Mouse (Mus musculus): ENCODE measurements around the gene Cmbl. TPM values are rescaled to one million over a fixed set of nuclear protein-coding genes. Genes with fewer than 3 reads are reported as not detected.

The Cmbl gene
- polyA plus RNA-seq, 1 experiment from 2014 or later, result 12.2 TPM

GRCm38 (mm10) chr15:31539643-31540512 lies 25.3 kb upstream of the Cmbl start:
- H3K4me3 ChIP-seq (ENCODE audit: low read length), result no peak overlapping the region
- no peaks in the 10 kb centered on the region for H3K36me3 ChIP-seq (ENCODE audit: control insufficient read depth, insufficient read depth)
- H3K9me3 ChIP-seq (replicated peaks; ENCODE audit: control insufficient read depth, low read length), result no peaks in the 10 kb centered on the region
- no peak overlapping the region for H3K9ac ChIP-seq (ENCODE audit: low read length)
- no peak for ATAC-seq (replicated peaks; ENCODE audit: extremely low read depth, insufficient read depth, low FRiP score)
- peaks cover 19% of the 10 kb centered on the region for H3K4me1 ChIP-seq (ENCODE audit: control insufficient read depth, insufficient read depth, low read length)
- H3K27me3 ChIP-seq (ENCODE audit: control insufficient read depth, insufficient read depth, low read length), result no peaks in the 10 kb centered on the region
- WGBS, result 57% methylated on average over 9 of the region's 9 CpGs
- H3K27ac ChIP-seq (ENCODE audit: low read length), result no peak overlapping the region; the same call in 1 of the 2 replicates
- no peak overlapping the region for H3K4me2 ChIP-seq (ENCODE audit: low read depth, low read length)

- WGBS, result 48% methylated on average over 1 of the region's 1 CpGs
- Histone ChIP-seq H3K4me1 (ENCODE audit: control insufficient read depth, insufficient read depth, low read length) (peaks cover 24% of the 10 kb centered on the region), H3K9me3 (replicated peaks; ENCODE audit: control insufficient read depth, low read length) (no peaks in the 10 kb centered on the region), H3K4me2 (ENCODE audit: low read depth, low read length) (no peak overlapping the region), H3K27me3 (ENCODE audit: control insufficient read depth, insufficient read depth, low read length) (no peaks in the 10 kb centered on the region), H3K4me3 (ENCODE audit: low read length) (no peak overlapping the region), H3K9ac (ENCODE audit: low read length) (no peak overlapping the region), H3K27ac (ENCODE audit: low read length) (no peak overlapping the region; the same call in 1 of the 2 replicates), H3K36me3 (ENCODE audit: control insufficient read depth, insufficient read depth) (no peaks in the 10 kb centered on the region)
- no peak for ATAC-seq (replicated peaks; ENCODE audit: extremely low read depth, insufficient read depth, low FRiP score)
Observed at GRCm38 (mm10) chr15:31540513-31540802, 24.7 kb upstream of the Cmbl start.

- H3K27ac ChIP-seq (ENCODE audit: low read length), result peak overlapping the region; percentile 46
- peaks cover 28% of the 10 kb centered on the region for H3K4me1 ChIP-seq (ENCODE audit: control insufficient read depth, insufficient read depth, low read length)
- H3K9me3 ChIP-seq (replicated peaks; ENCODE audit: control insufficient read depth, low read length), result no peaks in the 10 kb centered on the region
- 14% methylated on average over 10 of the region's 10 CpGs for WGBS
- ATAC-seq (replicated peaks; ENCODE audit: extremely low read depth, insufficient read depth, low FRiP score), result no peak
- H3K9ac ChIP-seq (ENCODE audit: low read length), result peak overlapping the region; percentile 30; the same call in 1 of the 2 replicates
- H3K27me3 ChIP-seq (ENCODE audit: control insufficient read depth, insufficient read depth, low read length), result no peaks in the 10 kb centered on the region
- peak overlapping the region; percentile 33; the same call in 1 of the 2 replicates for H3K4me2 ChIP-seq (ENCODE audit: low read depth, low read length)
- H3K4me3 ChIP-seq (ENCODE audit: low read length), result no peak overlapping the region
- no peaks in the 10 kb centered on the region for H3K36me3 ChIP-seq (ENCODE audit: control insufficient read depth, insufficient read depth)
Observed at GRCm38 (mm10) chr15:31542013-31542958, 22.9 kb upstream of the Cmbl start.

- Histone ChIP-seq H3K9ac (ENCODE audit: low read length) (no peak overlapping the region; the same call in 1 of the 2 replicates), H3K4me2 (ENCODE audit: low read depth, low read length) (no peak overlapping the region), H3K4me1 (ENCODE audit: control insufficient read depth, insufficient read depth, low read length) (peaks cover 28% of the 10 kb centered on the region), H3K9me3 (replicated peaks; ENCODE audit: control insufficient read depth, low read length) (no peaks in the 10 kb centered on the region), H3K36me3 (ENCODE audit: control insufficient read depth, insufficient read depth) (no peaks in the 10 kb centered on the region), H3K4me3 (ENCODE audit: low read length) (no peak overlapping the region), H3K27me3 (ENCODE audit: control insufficient read depth, insufficient read depth, low read length) (no peaks in the 10 kb centered on the region), H3K27ac (ENCODE audit: low read length) (peak overlapping the region; percentile 53)
- peak; percentile 86 for ATAC-seq (replicated peaks; ENCODE audit: extremely low read depth, insufficient read depth, low FRiP score)
- 10% methylated on average over 3 of the region's 3 CpGs for WGBS
Observed at GRCm38 (mm10) chr15:31543246-31543645, 21.9 kb upstream of the Cmbl start.

- no peak for ATAC-seq (replicated peaks; ENCODE audit: extremely low read depth, insufficient read depth, low FRiP score)
- peaks cover 28% of the 10 kb centered on the region for H3K4me1 ChIP-seq (ENCODE audit: control insufficient read depth, insufficient read depth, low read length)
- no peak overlapping the region for H3K9ac ChIP-seq (ENCODE audit: low read length)
- H3K4me2 ChIP-seq (ENCODE audit: low read depth, low read length), result no peak overlapping the region
- no peak overlapping the region for H3K4me3 ChIP-seq (ENCODE audit: low read length)
- no peaks in the 10 kb centered on the region for H3K27me3 ChIP-seq (ENCODE audit: control insufficient read depth, insufficient read depth, low read length)
- no peaks in the 10 kb centered on the region for H3K36me3 ChIP-seq (ENCODE audit: control insufficient read depth, insufficient read depth)
- no peak overlapping the region for H3K27ac ChIP-seq (ENCODE audit: low read length)
- no peaks in the 10 kb centered on the region for H3K9me3 ChIP-seq (replicated peaks; ENCODE audit: control insufficient read depth, low read length)
- WGBS, result 44% methylated on average over 1 of the region's 1 CpGs
Observed at GRCm38 (mm10) chr15:31545058-31545457, 20.1 kb upstream of the Cmbl start.

- H3K4me1 ChIP-seq (ENCODE audit: control insufficient read depth, insufficient read depth, low read length), result peaks cover 23% of the 10 kb centered on the region
- no peak overlapping the region for H3K4me3 ChIP-seq (ENCODE audit: low read length)
- H3K36me3 ChIP-seq (ENCODE audit: control insufficient read depth, insufficient read depth), result no peaks in the 10 kb centered on the region
- no peak for ATAC-seq (replicated peaks; ENCODE audit: extremely low read depth, insufficient read depth, low FRiP score)
- no peak overlapping the region for H3K9ac ChIP-seq (ENCODE audit: low read length)
- WGBS, result 88% methylated on average over 6 of the region's 6 CpGs
- no peak overlapping the region for H3K27ac ChIP-seq (ENCODE audit: low read length)
- no peaks in the 10 kb centered on the region for H3K9me3 ChIP-seq (replicated peaks; ENCODE audit: control insufficient read depth, low read length)
- no peaks in the 10 kb centered on the region for H3K27me3 ChIP-seq (ENCODE audit: control insufficient read depth, insufficient read depth, low read length)
- H3K4me2 ChIP-seq (ENCODE audit: low read depth, low read length), result no peak overlapping the region
Observed at GRCm38 (mm10) chr15:31546291-31546690, 18.9 kb upstream of the Cmbl start.

- H3K27me3 ChIP-seq (ENCODE audit: control insufficient read depth, insufficient read depth, low read length), result no peaks in the 10 kb centered on the region
- H3K4me1 ChIP-seq (ENCODE audit: control insufficient read depth, insufficient read depth, low read length), result peaks cover 16% of the 10 kb centered on the region
- H3K4me2 ChIP-seq (ENCODE audit: low read depth, low read length), result no peak overlapping the region
- H3K4me3 ChIP-seq (ENCODE audit: low read length), result no peak overlapping the region
- no peaks in the 10 kb centered on the region for H3K36me3 ChIP-seq (ENCODE audit: control insufficient read depth, insufficient read depth)
- H3K27ac ChIP-seq (ENCODE audit: low read length), result no peak overlapping the region
- WGBS, result 69% methylated on average over 5 of the region's 5 CpGs
- no peaks in the 10 kb centered on the region for H3K9me3 ChIP-seq (replicated peaks; ENCODE audit: control insufficient read depth, low read length)
- no peak overlapping the region for H3K9ac ChIP-seq (ENCODE audit: low read length)
- ATAC-seq (replicated peaks; ENCODE audit: extremely low read depth, insufficient read depth, low FRiP score), result no peak
Observed at GRCm38 (mm10) chr15:31547421-31547820, 17.8 kb upstream of the Cmbl start.

GRCm38 (mm10) chr15:31550381-31550780 lies 14.8 kb upstream of the Cmbl start:
- Histone ChIP-seq H3K4me3 (ENCODE audit: low read length) (no peak overlapping the region), H3K9me3 (replicated peaks; ENCODE audit: control insufficient read depth, low read length) (no peaks in the 10 kb centered on the region), H3K36me3 (ENCODE audit: control insufficient read depth, insufficient read depth) (no peaks in the 10 kb centered on the region), H3K9ac (ENCODE audit: low read length) (no peak overlapping the region), H3K4me1 (ENCODE audit: control insufficient read depth, insufficient read depth, low read length) (peaks cover 4% of the 10 kb centered on the region), H3K27ac (ENCODE audit: low read length) (no peak overlapping the region), H3K27me3 (ENCODE audit: control insufficient read depth, insufficient read depth, low read length) (no peaks in the 10 kb centered on the region), H3K4me2 (ENCODE audit: low read depth, low read length) (no peak overlapping the region)
- WGBS, result 68% methylated on average over 4 of the region's 4 CpGs
- no peak for ATAC-seq (replicated peaks; ENCODE audit: extremely low read depth, insufficient read depth, low FRiP score)

- Histone ChIP-seq H3K9ac (ENCODE audit: low read length) (no peak overlapping the region), H3K27ac (ENCODE audit: low read length) (no peak overlapping the region), H3K9me3 (replicated peaks; ENCODE audit: control insufficient read depth, low read length) (no peaks in the 10 kb centered on the region), H3K36me3 (ENCODE audit: control insufficient read depth, insufficient read depth) (no peaks in the 10 kb centered on the region), H3K4me2 (ENCODE audit: low read depth, low read length) (no peak overlapping the region), H3K4me3 (ENCODE audit: low read length) (no peak overlapping the region), H3K4me1 (ENCODE audit: control insufficient read depth, insufficient read depth, low read length) (no peaks in the 10 kb centered on the region), H3K27me3 (ENCODE audit: control insufficient read depth, insufficient read depth, low read length) (no peaks in the 10 kb centered on the region)
- WGBS, result 80% methylated on average over 2 of the region's 2 CpGs
- no peak for ATAC-seq (replicated peaks; ENCODE audit: extremely low read depth, insufficient read depth, low FRiP score)
Observed at GRCm38 (mm10) chr15:31554855-31555254, 10.3 kb upstream of the Cmbl start.

Measured in heart, embryonic 16.5 days (tissue).